Mouse (Mus musculus): ENCODE measurements around the gene Ppp1r37.

- TF ChIP-seq CTCF (IDR thresholded peaks at IDR 0.05; ENCODE audit: low read depth, low read length): no peak
- no peak for TF ChIP-seq POLR2A (IDR thresholded peaks at IDR 0.05; ENCODE audit: borderline replicate concordance, low read depth, low read length)
Observed at GRCm38 (mm10) chr7:19609641-19610332, 46.9 kb upstream of the Ppp1r37 start.
